Mouse (Mus musculus) adrenal gland, postnatal 10 days (tissue): ENCODE measurements around the gene Igf2. TPM values are rescaled to one million over a fixed set of nuclear protein-coding genes. Genes with fewer than 3 reads are reported as not detected.
A peak's percentile ranks its signal among the peaks of the same experiment; 100 is the strongest.

ENCODE experiments used
- DNase-seq: peaks from one replicate; pipeline ENCODE4 v3.0.0; 2021; ENCODE audit warnings: mixed read lengths
- long read RNA-seq, 2 experiments: library from polyadenylated mRNA; stranded (forward); transcript quantifications; one replicate each; pipeline ENCODE4 v2.0.0; 2021
- total RNA-seq, 2 experiments: library from RNA; stranded (reverse); gene quantifications; 2 replicates each; pipeline ENCODE4 v1.2.3; 2021

The Igf2 gene
- total RNA-seq, result 1,000 to 10,000 TPM; 1,376 to 1,421 TPM
- long read RNA-seq, experiment 1, partial matches to known transcripts, result 0 of 90 reads
- long read RNA-seq, experiment 1, other reads (novel, unspliced or antisense), result 90 of 90 reads
- long read RNA-seq, experiment 2, partial matches to known transcripts, result 22 of 23 reads
- long read RNA-seq, experiment 2, other reads (novel, unspliced or antisense), result 1 of 23 reads

- DNase-seq, result no peak
Measured at GRCm38 (mm10) chr7:142666659-142667058, at the start of gene Igf2. TSS of gene Igf2 (minus strand) at chr7:142666816.

GRCm38 (mm10) chr7:142714783-142715498 lies 48.3 kb upstream of the Igf2 start:
- DNase-seq, result peak; percentile 59

GRCm38 (mm10) chr7:142706873-142707272 lies 40.3 kb upstream of the Igf2 start:
- DNase-seq, result peak; percentile 14

- peak; percentile 63 for DNase-seq
Measured at GRCm38 (mm10) chr7:142699334-142699860, 32.8 kb upstream of the Igf2 start.

- peak; percentile 80 for DNase-seq
Measured at GRCm38 (mm10) chr7:142678611-142679010, 12.0 kb upstream of the Igf2 start.

GRCm38 (mm10) chr7:142675644-142676043 lies 9.0 kb upstream of the Igf2 start:
- DNase-seq, result peak; percentile 73

GRCm38 (mm10) chr7:142675141-142675540 lies 8.5 kb upstream of the Igf2 start:
- no peak for DNase-seq

- peak; percentile 65 for DNase-seq
Measured at GRCm38 (mm10) chr7:142672120-142672519, 5.5 kb upstream of the Igf2 start.

GRCm38 (mm10) chr7:142671067-142671466 lies 4.5 kb upstream of the Igf2 start:
- no peak for DNase-seq

- DNase-seq, result no peak
Measured at GRCm38 (mm10) chr7:142669751-142670625, 3.4 kb upstream of the Igf2 start, which contains the start of gene Gm49394. TSS of gene Gm49394 (minus strand) at chr7:142669942.

GRCm38 (mm10) chr7:142668328-142668727 lies 1.7 kb upstream of the Igf2 start:
- no peak for DNase-seq

- DNase-seq, result no peak
Measured at GRCm38 (mm10) chr7:142667521-142667920, 905 bp upstream of the Igf2 start.

GRCm38 (mm10) chr7:142666109-142666508 lies 507 bp downstream of the Igf2 start:
- DNase-seq, result no peak

GRCm38 (mm10) chr7:142665364-142665763 lies 1.3 kb downstream of the Igf2 start:
- no peak for DNase-seq

- DNase-seq, result no peak
Measured at GRCm38 (mm10) chr7:142664465-142665029, 2.1 kb downstream of the Igf2 start.

GRCm38 (mm10) chr7:142663931-142664421 lies 2.6 kb downstream of the Igf2 start:
- DNase-seq, result peak; percentile 52

- no peak for DNase-seq
Measured at GRCm38 (mm10) chr7:142663151-142663550, 3.5 kb downstream of the Igf2 start.

- DNase-seq, result no peak
Measured at GRCm38 (mm10) chr7:142661811-142662210, 4.8 kb downstream of the Igf2 start.

GRCm38 (mm10) chr7:142661046-142661445 lies 5.6 kb downstream of the Igf2 start:
- no peak for DNase-seq

GRCm38 (mm10) chr7:142660651-142660945 lies 6.0 kb downstream of the Igf2 start:
- no peak for DNase-seq

GRCm38 (mm10) chr7:142659767-142660650 lies 6.6 kb downstream of the Igf2 start:
- DNase-seq, result no peak
